Mouse (Mus musculus) mesoderm, embryonic 11.5 days (tissue): Measurements from ENCODE around the gene Oxt.

Source experiments
- DNase-seq: peaks from one replicate; pipeline ENCODE4 v3.0.0-alpha.2; 2012; ENCODE audit warnings: low read depth, low spot score

The Oxt gene

DNA sequence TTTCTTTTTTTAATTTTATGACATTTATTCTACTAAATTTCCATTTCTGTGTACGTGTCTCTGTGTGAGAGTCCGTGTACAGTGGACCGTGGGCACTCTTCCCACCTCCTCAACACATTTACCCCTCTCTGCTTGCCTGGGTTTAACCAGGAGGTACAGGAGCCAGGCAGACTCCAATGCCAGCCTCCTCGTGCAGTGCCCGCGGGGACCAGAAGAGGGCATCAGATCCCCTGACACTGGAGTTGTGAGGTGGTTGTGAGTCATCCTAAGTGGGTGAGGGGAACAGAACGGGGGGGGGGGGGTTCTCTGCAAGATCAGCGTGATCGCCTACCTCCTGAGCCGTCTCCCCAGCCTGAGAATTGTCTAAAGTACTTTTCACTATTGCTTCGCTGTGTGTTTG is 2.2 kb downstream of the Oxt start:
- peak; percentile 59 for DNase-seq

DNA sequence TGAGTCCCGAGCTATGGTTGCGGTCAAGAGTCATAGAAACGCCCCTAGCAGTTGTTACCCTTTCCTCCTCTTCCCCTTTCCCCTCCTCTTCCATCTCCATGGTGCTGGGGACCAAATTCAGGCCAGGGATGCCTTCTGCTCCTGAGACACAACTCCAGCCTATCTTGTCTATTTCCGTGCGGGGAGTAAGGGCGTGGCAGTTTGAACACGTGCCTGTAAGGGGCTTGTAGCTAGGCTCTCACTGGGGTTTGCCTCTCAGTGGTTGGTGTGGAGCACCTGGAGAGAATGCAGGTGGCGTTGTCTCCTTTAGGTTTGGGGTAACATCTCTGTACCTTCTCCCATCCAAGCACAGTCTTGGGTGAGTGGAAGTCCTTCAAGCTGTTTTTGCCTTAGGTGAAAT is 3.8 kb downstream of the Oxt start:
- no peak for DNase-seq

GRCm38 (mm10) chr2:130581201-130581600 is 5.2 kb downstream of the Oxt start:
- no peak for DNase-seq

DNA sequence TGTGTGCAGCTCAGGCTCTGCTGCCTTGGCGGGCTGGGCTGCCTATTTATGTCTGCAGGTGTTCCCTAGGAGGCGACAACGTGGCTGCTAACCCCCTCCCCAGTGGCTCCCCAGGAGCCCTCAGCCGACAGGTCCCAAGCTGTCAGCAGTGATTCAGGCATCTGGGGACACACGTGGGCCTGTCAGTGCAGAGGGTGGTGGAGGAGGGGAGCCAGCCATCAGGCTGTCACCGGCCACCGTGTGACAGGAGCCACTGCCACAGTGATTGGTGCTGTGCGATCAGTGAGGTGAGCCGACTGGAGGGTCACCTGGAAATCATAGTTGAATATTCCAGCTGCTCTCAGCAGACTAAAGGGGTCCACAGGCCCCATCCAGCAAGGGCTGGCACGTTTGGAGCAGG is 6.6 kb downstream of the Oxt start, which contains the start of gene Avp:
Avp (minus strand) TSS at position 3 of the 400 bp plus-strand sequence.
- DNase-seq = no peak

GRCm38 (mm10) chr2:130583902-130584560 is 8.1 kb downstream of the Oxt start:
- no peak for DNase-seq

DNA sequence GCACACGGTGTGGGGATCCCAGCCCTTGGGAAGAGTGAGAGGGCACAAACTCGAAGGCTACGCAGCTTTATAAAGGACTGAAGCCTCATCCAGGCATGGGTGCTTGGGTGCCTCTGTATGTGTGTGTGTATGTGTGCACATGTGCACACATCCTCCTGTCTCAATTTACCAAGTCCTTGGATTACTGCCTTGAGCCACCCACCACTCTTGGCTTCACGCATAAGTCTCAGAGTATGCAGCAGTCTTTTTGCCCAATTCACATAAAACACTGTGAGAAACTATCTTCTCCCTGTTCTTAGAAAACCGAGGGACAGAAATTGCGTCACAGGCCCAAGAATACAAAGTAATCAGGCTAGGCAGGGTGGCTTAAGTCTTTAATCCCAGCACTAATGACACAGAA is 10.0 kb downstream of the Oxt start:
- no peak for DNase-seq

DNA sequence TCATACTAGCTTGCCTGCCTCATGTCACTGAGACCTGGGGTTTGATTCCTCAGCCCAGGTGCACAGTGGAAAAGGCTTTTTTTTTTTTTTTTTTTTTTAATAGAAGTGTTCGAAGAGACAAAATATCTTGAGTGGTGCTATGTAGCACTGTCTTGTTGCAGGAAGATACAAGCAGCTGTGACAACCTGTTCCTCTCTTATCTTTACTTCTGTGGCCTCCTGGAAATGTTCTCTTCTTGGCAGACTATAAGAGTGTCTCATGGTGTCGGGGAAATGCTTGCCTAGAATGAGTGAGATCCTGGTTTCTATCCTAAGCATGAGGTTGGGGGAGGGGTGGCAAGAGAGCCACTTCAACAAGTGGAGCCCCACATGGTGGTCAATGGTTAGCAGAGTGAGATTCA is 12.4 kb downstream of the Oxt start:
- DNase-seq = no peak

- no peak for DNase-seq
Observed at GRCm38 (mm10) chr2:130589157-130589556, 13.2 kb downstream of the Oxt start.

- DNase-seq = no peak
Observed at GRCm38 (mm10) chr2:130589761-130590160, 13.8 kb downstream of the Oxt start.

- DNase-seq = no peak
Observed at GRCm38 (mm10) chr2:130591016-130591415, 15.0 kb downstream of the Oxt start.

- no peak for DNase-seq
Observed at GRCm38 (mm10) chr2:130595596-130595995, 19.6 kb downstream of the Oxt start.

DNA sequence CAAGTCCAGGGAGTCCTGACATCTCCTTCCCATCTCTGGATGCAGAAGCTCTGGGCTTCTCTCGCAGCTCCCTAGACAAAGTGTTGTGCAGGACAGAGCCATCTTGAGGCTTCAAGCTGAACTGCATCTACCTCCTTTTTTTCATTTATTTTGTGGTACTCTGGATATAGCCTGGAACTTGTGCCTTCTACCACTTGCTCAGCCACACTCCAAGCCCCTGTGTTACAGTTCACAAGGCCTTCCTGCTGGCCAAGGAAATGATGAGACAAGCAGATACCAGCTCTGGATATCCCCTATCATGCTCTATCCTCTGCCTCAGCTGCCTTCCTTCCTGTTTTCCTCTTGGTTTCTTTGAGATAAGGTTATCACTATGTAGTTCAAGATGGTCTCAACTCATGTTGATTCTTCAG is 21.6 kb downstream of the Oxt start:
- DNase-seq = peak; percentile 48

DNA sequence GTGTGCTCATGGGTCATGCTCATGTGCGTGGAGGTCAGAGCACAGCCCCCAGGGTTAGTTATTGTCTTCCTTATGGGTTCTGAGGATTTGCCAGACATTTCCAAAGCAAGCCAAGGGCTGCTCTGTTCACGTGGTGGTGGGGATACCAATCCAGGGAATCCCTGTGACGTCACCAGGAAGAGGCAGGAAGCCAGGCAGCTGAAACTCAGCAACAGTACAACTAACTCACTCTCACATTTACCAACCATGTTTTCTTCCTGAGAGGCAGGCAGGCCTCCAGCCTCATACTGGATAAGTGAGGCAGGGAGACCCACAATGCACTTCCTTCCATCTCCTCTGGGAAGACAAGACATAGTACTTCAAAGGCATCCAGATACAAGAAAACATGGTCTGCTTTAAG is 22.4 kb downstream of the Oxt start:
- no peak for DNase-seq

DNA sequence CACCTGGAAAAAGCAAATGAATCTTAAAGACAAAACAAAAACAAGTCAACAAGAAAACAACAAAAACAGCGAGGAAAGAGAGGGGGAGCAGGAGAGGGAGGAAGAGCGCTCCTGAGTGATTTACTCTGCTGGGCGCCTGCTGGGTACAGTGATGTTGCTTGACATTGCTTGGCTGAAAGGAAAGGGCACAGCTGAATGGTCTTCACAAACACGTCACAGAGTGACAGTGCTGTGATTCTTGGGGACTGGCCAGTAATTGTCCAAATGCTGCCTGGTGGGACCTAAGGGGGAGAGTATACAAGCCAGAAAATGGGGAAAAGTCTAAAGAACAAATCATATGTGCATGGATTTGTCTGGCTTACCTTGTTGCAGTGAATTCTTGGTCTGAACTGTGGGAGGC is 26.2 kb downstream of the Oxt start:
- DNase-seq = no peak

GRCm38 (mm10) chr2:130613091-130613490 is 37.1 kb downstream of the Oxt start:
- peak; percentile 16 for DNase-seq

DNA sequence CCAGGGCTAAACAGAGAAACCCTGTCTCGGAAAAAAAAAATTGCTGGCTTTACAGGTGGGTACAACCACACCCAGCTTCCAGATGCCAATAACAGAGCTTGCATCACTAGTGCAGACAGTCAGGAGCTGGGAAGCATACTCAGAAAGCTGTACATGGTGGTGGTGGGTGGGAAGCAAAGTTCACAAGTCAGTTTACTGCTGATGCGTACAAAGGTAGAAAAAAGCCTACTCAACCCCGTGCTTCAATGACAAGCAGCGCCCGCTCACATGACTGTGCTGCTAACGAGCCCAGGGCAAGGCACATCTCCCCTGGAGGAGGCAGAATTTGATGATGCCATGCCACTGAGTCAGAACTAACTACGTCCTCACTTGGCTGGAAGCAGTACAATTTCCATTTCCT is 43.0 kb downstream of the Oxt start:
- DNase-seq = no peak
